Mouse (Mus musculus) hindbrain, embryonic 10.5 days (tissue): ENCODE data around the gene Tpt1. TPM values are rescaled to one million over a fixed set of nuclear protein-coding genes. Genes with fewer than 3 reads are reported as not detected.

ENCODE experiments used
- polyA plus RNA-seq: library from polyadenylated mRNA; unstranded; fragments of >200 nt; fragmentation: Nextera tagmentation; extraction: Ambion mirVana; gene quantifications from 2 replicates; pipeline ENCODE4 v1.2.1, GENCODE M21; 2016

Gene Tpt1
- polyA plus RNA-seq, 1 experiment from 2014 or later: 916 TPM

Other genes starting within 250 kb of the Tpt1 start
- gene Erich6b, start 202.8 kb upstream of the Tpt1 start, polyA plus RNA-seq: not detected in 2 replicates
- 18.4 TPM in 2 replicates for gene Cog3, start 90.6 kb upstream of the Tpt1 start, polyA plus RNA-seq
- gene Slc25a30, start 58.1 kb upstream of the Tpt1 start, polyA plus RNA-seq: 6.1 and 6.6 TPM in 2 replicates
- 0.31 and 0.61 TPM in 2 replicates for gene Kctd4, start 109.9 kb downstream of the Tpt1 start, polyA plus RNA-seq
- 47.8 and 56.1 TPM in 2 replicates for gene Gtf2f2, start 165.8 kb downstream of the Tpt1 start, polyA plus RNA-seq